Mouse (Mus musculus) frontal cortex, adult (tissue): ENCODE data around the gene Mtfmt.

Source experiments
- ATAC-seq: cut with Nextera tagmentation; 2 replicates; pipeline ENCODE4 v1.9.2; 2017; ENCODE audit warnings: mild to moderate bottlenecking, moderate library complexity, mixed read lengths; ENCODE audit not compliant: low TSS enrichment

Gene Mtfmt

GRCm38 (mm10) chr9:65435671-65436301 is at the start of gene Mtfmt:
Gene Mtfmt (plus strand): TSS chr9:65435782.
- ATAC-seq, result peak; percentile 96

GRCm38 (mm10) chr9:65386373-65387140 is 49.0 kb upstream of the Mtfmt start:
- no peak for ATAC-seq

- ATAC-seq, result peak; percentile 69; the same call in 1 of the 2 replicates
These were observed 44.6 kb upstream of the Mtfmt start for GRCm38 (mm10) chr9:65390752-65391612.

- no peak for ATAC-seq
These were observed 44.0 kb upstream of the Mtfmt start, which contains the start of gene Kbtbd13 for GRCm38 (mm10) chr9:65391613-65391964. Gene Kbtbd13 (minus strand): TSS chr9:65391652.

- ATAC-seq, result peak; percentile 67
These were observed 42.8 kb upstream of the Mtfmt start for GRCm38 (mm10) chr9:65392638-65393364.

- no peak for ATAC-seq
These were observed 42.0 kb upstream of the Mtfmt start for GRCm38 (mm10) chr9:65393606-65394005.

- no peak for ATAC-seq
These were observed 41.2 kb upstream of the Mtfmt start for GRCm38 (mm10) chr9:65394360-65394759.

GRCm38 (mm10) chr9:65398279-65398678 is 37.3 kb upstream of the Mtfmt start, which contains the start of gene Rasl12:
Gene Rasl12 (plus strand): TSS chr9:65398506.
- peak; percentile 81; the same call in 1 of the 2 replicates for ATAC-seq

GRCm38 (mm10) chr9:65399934-65400333 is 35.6 kb upstream of the Mtfmt start:
- no peak for ATAC-seq

GRCm38 (mm10) chr9:65404331-65405183 is 31.0 kb upstream of the Mtfmt start:
- ATAC-seq, result peak; percentile 50; the same call in 1 of the 2 replicates

GRCm38 (mm10) chr9:65405184-65405449 is 30.5 kb upstream of the Mtfmt start:
- peak; percentile 31; the same call in 1 of the 2 replicates for ATAC-seq

- ATAC-seq, result no peak
These were observed 28.3 kb upstream of the Mtfmt start for GRCm38 (mm10) chr9:65407327-65407726.

GRCm38 (mm10) chr9:65407861-65408260 is 27.7 kb upstream of the Mtfmt start:
- ATAC-seq, result no peak

GRCm38 (mm10) chr9:65408871-65409295 is 26.7 kb upstream of the Mtfmt start:
- no peak for ATAC-seq

GRCm38 (mm10) chr9:65410378-65410777 is 25.2 kb upstream of the Mtfmt start:
- no peak for ATAC-seq

- ATAC-seq, result peak; percentile 23; the same call in 1 of the 2 replicates
These were observed 24.3 kb upstream of the Mtfmt start for GRCm38 (mm10) chr9:65411326-65411725.

GRCm38 (mm10) chr9:65417738-65418137 is 17.8 kb upstream of the Mtfmt start:
- ATAC-seq, result no peak; the same call in 1 of the 2 replicates

GRCm38 (mm10) chr9:65419633-65420032 is 15.9 kb upstream of the Mtfmt start:
- no peak for ATAC-seq

- ATAC-seq, result no peak
These were observed 12.7 kb upstream of the Mtfmt start, which contains the start of gene Slc51b for GRCm38 (mm10) chr9:65422760-65423501. Gene Slc51b (minus strand): TSS chr9:65422955.

GRCm38 (mm10) chr9:65424393-65424792 is 11.2 kb upstream of the Mtfmt start:
- ATAC-seq, result no peak
